Mouse (Mus musculus) intestine, postnatal 0 days (tissue): ENCODE measurements around the gene Prr15l. TPM values are rescaled to one million over a fixed set of nuclear protein-coding genes. Genes with fewer than 3 reads are reported as not detected.

ENCODE experiments used
- ATAC-seq: fragments of 200-750 bp; cut with Nextera tagmentation; 2 replicates; pipeline ENCODE4 v1.8.0; 2017; ENCODE audit warnings: mild to moderate bottlenecking, moderate TSS enrichment, moderate library complexity
- H3K27ac ChIP-seq: fragments of 300-500 bp; sonication (generic); 2 replicates; pipeline ENCODE4 v1.5.1; 2014; ENCODE audit warnings: mild to moderate bottlenecking, low read depth, low read length, moderate library complexity
- H3K27me3 ChIP-seq: fragments of 300-500 bp; sonication (generic); replicated peaks from 2 replicates; pipeline ENCODE4 v1.6.1; 2014; ENCODE audit warnings: low read length, mixed read lengths; ENCODE audit not compliant: control insufficient read depth, insufficient read depth
- H3K36me3 ChIP-seq: fragments of 300-500 bp; sonication (generic); 2 replicates; pipeline ENCODE4 v1.6.1; 2014; ENCODE audit warnings: mild to moderate bottlenecking, moderate library complexity; ENCODE audit not compliant: control insufficient read depth, insufficient read depth
- H3K4me1 ChIP-seq: fragments of 300-500 bp; sonication (generic); replicated peaks from 2 replicates; pipeline ENCODE4 v1.6.1; 2014; ENCODE audit warnings: antibody characterized with exemption, low read length, mixed read lengths; ENCODE audit not compliant: control insufficient read depth, insufficient read depth
- H3K4me2 ChIP-seq: fragments of 300-500 bp; sonication (generic); replicated peaks from 2 replicates; pipeline ENCODE4 v1.6.1; 2014; ENCODE audit warnings: low read depth, mild to moderate bottlenecking, moderate library complexity
- H3K4me3 ChIP-seq: fragments of 300-500 bp; sonication (generic); 2 replicates; pipeline ENCODE4 v1.5.1; 2014; ENCODE audit warnings: low read depth, low read length
- H3K9ac ChIP-seq: fragments of 300-500 bp; sonication (generic); 2 replicates; pipeline ENCODE4 v1.6.1; 2014; ENCODE audit warnings: mild to moderate bottlenecking, low read depth, low read length
- H3K9me3 ChIP-seq: fragments of 300-500 bp; sonication (generic); 2 replicates; pipeline ENCODE4 v1.6.1; 2016; ENCODE audit warnings: mixed run types; ENCODE audit not compliant: control insufficient read depth
- CTCF ChIP-seq: sonication (generic); IDR thresholded peaks from 2 replicates; pipeline ENCODE4 v1.5.1; 2016; ENCODE audit warnings: low read depth, mild to moderate bottlenecking, control low read depth, antibody characterized with exemption, moderate library complexity
- WGBS: fragments of 180-500 bp; shearing (Covaris S2); extraction: QIAGEN DNeasy Blood & Tissue Kit; methylation state at CpG from one replicate; pipeline ENCODE4 v1.1.7; 2014; 5-methylcytosine and 5-hydroxymethylcytosine counted together
- polyA plus RNA-seq: library from polyadenylated mRNA; unstranded; fragments of >200 nt; fragmentation: Nextera tagmentation; extraction: Ambion mirVana; gene quantifications from 2 replicates; pipeline ENCODE4 v1.2.1, GENCODE M21; 2015

Gene Prr15l
- polyA plus RNA-seq, 1 experiment from 2014 or later: 138 TPM

DNA sequence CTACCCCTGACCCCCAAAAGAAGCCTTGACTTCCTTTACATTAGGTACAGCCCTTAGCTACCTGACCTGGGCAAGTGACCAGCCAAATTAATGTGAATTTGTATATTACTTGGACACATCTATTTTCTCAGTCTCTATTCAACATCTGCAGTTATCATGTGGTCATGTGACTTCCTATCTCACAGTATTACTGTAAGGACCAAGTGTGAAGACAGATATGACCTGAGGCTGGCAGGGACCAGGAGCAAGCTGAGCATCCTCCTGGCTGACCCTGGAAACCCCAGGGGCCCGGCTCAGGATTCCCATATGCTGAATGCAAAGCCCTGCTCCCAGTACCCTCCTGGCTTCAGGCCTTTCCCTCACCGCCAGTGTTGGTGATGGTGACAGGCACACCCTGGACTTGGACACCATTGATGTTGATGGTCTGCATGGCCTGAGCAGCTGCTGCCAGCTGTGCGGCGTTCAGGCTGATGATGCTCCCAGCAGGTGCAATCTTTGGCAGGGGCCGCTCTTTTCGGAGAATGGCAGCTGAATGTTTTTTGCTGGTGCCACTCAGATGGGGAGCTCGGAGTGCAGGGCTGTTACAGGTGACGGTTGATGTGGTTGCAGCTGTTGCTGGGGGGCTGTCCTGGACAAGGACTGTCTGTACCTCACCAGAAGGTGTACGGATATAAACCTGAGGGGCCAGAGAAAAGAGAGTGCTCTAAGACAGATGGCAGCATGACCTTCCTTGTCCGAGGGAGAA is 29.3 kb downstream of the Prr15l start:
- Histone ChIP-seq H3K27me3 (no peaks in the 10 kb centered on the region), H3K9ac (no peak overlapping the region), H3K4me1 (no peaks in the 10 kb centered on the region; the same call in 1 of the 2 replicates), H3K36me3 (peaks cover 84% of the 10 kb centered on the region), H3K4me3 (no peak overlapping the region), H3K4me2 (no peak overlapping the region), H3K27ac (no peak overlapping the region), H3K9me3 (no peaks in the 10 kb centered on the region)
- no peak for ATAC-seq
- WGBS: 86% methylated on average over 10 of the region's 10 CpGs
- TF ChIP-seq CTCF: no peak

DNA sequence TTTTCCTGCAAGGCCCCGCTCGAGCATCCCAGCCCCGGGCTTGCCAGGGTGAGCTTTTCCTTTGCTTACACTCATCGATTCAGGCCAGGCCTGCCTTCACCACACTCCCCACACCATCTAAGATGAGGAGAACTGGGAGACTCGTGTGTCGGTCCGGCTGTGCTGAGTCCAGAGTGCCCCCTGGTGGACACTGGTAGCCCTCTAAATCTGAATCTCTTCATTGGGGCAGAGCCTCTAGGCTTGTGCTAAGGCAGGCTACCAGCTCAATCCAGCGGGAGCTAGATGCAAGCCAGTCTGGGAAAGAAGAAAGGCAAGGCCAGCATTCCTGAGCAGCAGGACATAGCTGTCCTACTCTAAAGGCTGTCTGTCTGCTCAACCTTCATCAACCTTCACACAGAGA is 35.7 kb downstream of the Prr15l start:
- H3K27ac ChIP-seq: no peak overlapping the region
- peaks cover 41% of the 10 kb centered on the region for H3K36me3 ChIP-seq
- no peaks in the 10 kb centered on the region for H3K27me3 ChIP-seq
- 0 out of 2 replicates have a peak, but pooled peaks cover 4% of the 10 kb centered on the region for H3K4me1 ChIP-seq
- 13% methylated on average over 8 of the region's 8 CpGs for WGBS
- H3K9me3 ChIP-seq: no peaks in the 10 kb centered on the region
- peak; percentile 96 for TF ChIP-seq CTCF
- H3K9ac ChIP-seq: no peak overlapping the region
- H3K4me2 ChIP-seq: no peak overlapping the region
- no peak overlapping the region for H3K4me3 ChIP-seq
- peak; percentile 58 for ATAC-seq

DNA sequence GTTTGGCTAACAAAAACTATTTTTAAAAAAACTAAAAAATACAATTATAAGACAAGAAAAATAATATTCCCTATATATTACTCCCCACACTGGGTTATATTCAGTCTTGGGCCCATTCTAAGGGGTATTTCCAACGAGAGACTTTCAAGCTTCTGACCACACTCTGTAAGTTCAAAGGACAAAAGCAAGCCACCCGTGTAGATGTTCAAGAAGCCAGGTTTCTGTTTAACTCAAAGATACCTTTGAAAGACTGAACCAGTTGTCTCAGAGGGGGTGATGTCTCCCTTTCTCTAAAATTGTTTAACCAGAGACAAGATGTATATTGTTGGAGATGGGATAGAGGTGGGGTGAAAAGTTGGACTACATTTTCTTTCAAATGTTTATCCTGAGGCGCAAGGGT is 38.3 kb downstream of the Prr15l start:
- no peak overlapping the region for H3K4me3 ChIP-seq
- 74% methylated on average over 3 of the region's 3 CpGs for WGBS
- H3K4me1 ChIP-seq: peaks cover 14% of the 10 kb centered on the region
- no peaks in the 10 kb centered on the region for H3K9me3 ChIP-seq
- no peak overlapping the region for H3K4me2 ChIP-seq
- TF ChIP-seq CTCF: no peak
- no peak overlapping the region for H3K27ac ChIP-seq
- no peak for ATAC-seq
- H3K36me3 ChIP-seq: peaks cover 16% of the 10 kb centered on the region
- H3K9ac ChIP-seq: no peak overlapping the region
- no peaks in the 10 kb centered on the region for H3K27me3 ChIP-seq

- H3K27me3 ChIP-seq: no peaks in the 10 kb centered on the region
- no peak for TF ChIP-seq CTCF
- H3K9ac ChIP-seq: no peak overlapping the region
- no peak overlapping the region for H3K4me3 ChIP-seq
- H3K4me1 ChIP-seq: peaks cover 14% of the 10 kb centered on the region
- no peaks in the 10 kb centered on the region for H3K9me3 ChIP-seq
- H3K36me3 ChIP-seq: peaks cover 7% of the 10 kb centered on the region
- peak overlapping the region; percentile 41 for H3K27ac ChIP-seq
- H3K4me2 ChIP-seq: peak overlapping the region; percentile 30
- peak; percentile 63 for ATAC-seq
- WGBS: 50% methylated on average over 13 of the region's 13 CpGs
These were observed 39.1 kb downstream of the Prr15l start for GRCm38 (mm10) chr11:96966914-96967543.

DNA sequence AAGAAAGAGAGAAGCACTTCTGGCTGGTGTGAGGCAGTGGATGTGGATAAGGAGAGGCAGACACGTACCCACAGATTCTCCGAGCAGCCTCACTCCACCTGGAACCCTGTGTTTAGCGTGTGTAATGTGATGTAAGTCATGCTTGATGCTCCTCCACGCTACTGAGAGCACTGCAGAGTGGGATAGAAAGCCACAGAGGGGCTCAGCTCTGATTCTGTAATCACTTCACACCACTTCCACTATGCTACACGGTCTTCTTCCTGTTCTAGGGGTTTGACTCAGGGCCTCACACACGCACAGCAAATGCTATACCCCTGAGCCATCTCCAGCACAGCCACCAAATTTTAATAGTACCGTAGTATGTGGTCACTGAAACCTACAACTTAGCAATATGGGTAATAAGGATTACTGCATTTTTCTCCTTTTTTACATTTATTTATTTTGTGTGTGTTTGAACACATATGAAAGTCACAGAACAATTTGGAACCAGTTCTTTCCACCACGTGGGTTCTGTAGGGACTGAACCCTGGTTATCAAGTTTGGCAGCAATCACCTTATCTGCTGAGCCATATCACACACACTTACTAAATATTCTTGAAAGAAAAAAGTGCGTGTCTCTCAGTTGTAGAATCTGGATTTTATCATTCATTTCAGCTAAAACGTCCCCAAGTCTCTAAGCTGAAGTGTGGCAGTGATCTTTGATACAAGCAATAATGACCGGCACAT is 39.8 kb downstream of the Prr15l start:
- peak overlapping the region; percentile 41; the same call in 1 of the 2 replicates for H3K27ac ChIP-seq
- H3K9ac ChIP-seq: no peak overlapping the region
- H3K4me2 ChIP-seq: peak overlapping the region; percentile 30
- no peaks in the 10 kb centered on the region for H3K9me3 ChIP-seq
- TF ChIP-seq CTCF: no peak
- no peak for ATAC-seq
- 65% methylated on average over 11 of the region's 11 CpGs for WGBS
- H3K4me1 ChIP-seq: peaks cover 14% of the 10 kb centered on the region
- H3K4me3 ChIP-seq: no peak overlapping the region
- no peaks in the 10 kb centered on the region for H3K27me3 ChIP-seq
- peaks cover under 1% of the 10 kb centered on the region; the same call in 1 of the 2 replicates for H3K36me3 ChIP-seq

DNA sequence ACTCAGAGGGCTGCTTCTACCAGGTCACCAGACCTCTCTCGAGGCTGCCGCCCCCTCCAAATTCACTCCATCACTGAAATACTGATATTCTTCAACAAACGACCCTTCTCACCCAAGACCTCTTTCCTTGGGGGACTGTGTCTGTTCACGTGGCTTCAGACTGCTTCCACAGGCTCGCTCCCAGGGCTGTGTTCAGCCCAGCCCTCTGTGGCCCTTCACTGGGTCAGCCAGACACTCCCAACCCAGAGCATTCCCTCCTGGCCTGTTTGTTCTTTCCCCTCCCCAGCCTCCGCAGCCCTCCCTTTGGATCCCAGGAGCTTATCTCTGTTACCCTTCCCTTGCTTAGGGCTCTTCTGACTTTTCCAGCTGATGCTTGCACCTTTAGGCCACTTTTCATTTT is 40.6 kb downstream of the Prr15l start:
- peaks cover 14% of the 10 kb centered on the region for H3K4me1 ChIP-seq
- no peak overlapping the region for H3K4me2 ChIP-seq
- H3K27ac ChIP-seq: peak overlapping the region; percentile 52; the same call in 1 of the 2 replicates
- TF ChIP-seq CTCF: no peak
- ATAC-seq: no peak
- no peaks in the 10 kb centered on the region for H3K9me3 ChIP-seq
- whole genome bisulfite sequencing: 37% methylated on average over 6 of the region's 6 CpGs
- H3K27me3 ChIP-seq: no peaks in the 10 kb centered on the region
- no peak overlapping the region for H3K4me3 ChIP-seq
- H3K36me3 ChIP-seq: no peaks in the 10 kb centered on the region; the same call in 1 of the 2 replicates
- no peak overlapping the region for H3K9ac ChIP-seq
